Comparison of ENCODE assay signal across 8 mouse cellular contexts in the genomic region with DNA sequence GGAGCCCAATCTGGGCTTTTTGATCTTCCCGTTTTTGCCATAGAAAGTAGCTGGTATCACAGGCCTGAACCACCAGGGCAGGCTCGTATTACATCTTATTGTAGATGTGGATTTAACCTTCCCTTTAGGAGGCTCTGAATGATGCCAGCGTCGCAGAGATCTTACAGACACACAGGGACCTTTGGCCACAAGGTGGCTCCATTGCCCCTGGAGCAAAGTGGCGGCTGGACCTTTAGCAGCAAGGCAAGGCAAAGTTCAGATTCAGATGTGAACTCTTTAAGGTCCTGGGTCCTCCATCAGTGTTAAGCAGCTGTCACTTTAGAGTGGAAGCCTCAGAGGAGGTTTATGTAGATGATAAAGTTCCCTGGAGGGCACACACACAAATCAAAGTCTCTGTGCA. TPM values are rescaled to one million over a fixed set of nuclear protein-coding genes. Genes with fewer than 3 reads are reported as not detected.
DNase-seq lines count a peak whose midpoint lies in the region; ATAC-seq and TF ChIP-seq lines count a peak whose summit lies in the region.

No protein-coding gene starts in this region.

- H3K4me3 ChIP-seq in midbrain, embryonic 11.5 days (ENCODE audit: low read depth, low read length): no peak overlapping the region
- H3K4me3 ChIP-seq in midbrain, embryonic 13.5 days (replicated peaks): no peak overlapping the region
- H3K4me3 ChIP-seq in embryonic fibroblast, embryonic 13.5 days (ENCODE audit: insufficient read depth, low read length): no peak overlapping the region
- H3K4me3 ChIP-seq in liver, embryonic 14.5 days (ENCODE audit: insufficient read depth in 1 of 2, low read depth in 2 of 2, low read length in 2 of 2): no peak overlapping the region

- no peak for TF ChIP-seq EP300 in liver, embryonic 14.5 days (IDR thresholded peaks at IDR 0.05; ENCODE audit: low read depth)

- WGBS in midbrain, embryonic 11.5 days: 15% methylated on average over 5 of the region's 5 CpGs
- WGBS in midbrain, embryonic 13.5 days: 17% methylated on average over 5 of the region's 5 CpGs
- WGBS in liver, embryonic 14.5 days (ENCODE audit: insufficient replicate concordance): 34% methylated on average over 5 of the region's 5 CpGs

- no peaks in the 10 kb centered on the region for H3K27me3 ChIP-seq in midbrain, embryonic 11.5 days (ENCODE audit: control insufficient read depth, insufficient read depth, low read length)
- H3K27me3 ChIP-seq in midbrain, embryonic 13.5 days: no peaks in the 10 kb centered on the region
- H3K27me3 ChIP-seq in liver, embryonic 14.5 days (ENCODE audit: control insufficient read depth, insufficient read depth, low read length): no peaks in the 10 kb centered on the region

- TF ChIP-seq CTCF in embryonic fibroblast, embryonic 13.5 days (IDR thresholded peaks at IDR 0.05; ENCODE audit: borderline replicate concordance, insufficient read depth, low read length): peak; percentile 88
- peak; percentile 83 for TF ChIP-seq CTCF in liver, embryonic 14.5 days (IDR thresholded peaks at IDR 0.05; ENCODE audit: low read depth)

- H3K27ac ChIP-seq in midbrain, embryonic 11.5 days (ENCODE audit: low read depth, low read length): no peak overlapping the region
- no peak overlapping the region for H3K27ac ChIP-seq in midbrain, embryonic 13.5 days
- H3K27ac ChIP-seq in embryonic fibroblast, embryonic 13.5 days (ENCODE audit: insufficient read depth, low read length): no peak overlapping the region
- H3K27ac ChIP-seq in liver, embryonic 14.5 days: no peak overlapping the region

- H3K4me2 ChIP-seq in midbrain, embryonic 11.5 days: no peak overlapping the region
- no peak overlapping the region for H3K4me2 ChIP-seq in midbrain, embryonic 13.5 days (replicated peaks)
- H3K4me2 ChIP-seq in liver, embryonic 14.5 days (ENCODE audit: low read depth): no peak overlapping the region

- TF ChIP-seq POLR2A in embryonic fibroblast, embryonic 13.5 days (IDR thresholded peaks at IDR 0.05; ENCODE audit: low read depth, low read length): no peak

- no peak overlapping the region for H3K9ac ChIP-seq in midbrain, embryonic 11.5 days (ENCODE audit: low read length)
- no peak overlapping the region for H3K9ac ChIP-seq in midbrain, embryonic 13.5 days (replicated peaks)
- no peak overlapping the region for H3K9ac ChIP-seq in liver, embryonic 14.5 days (replicated peaks)

- H3K4me1 ChIP-seq in midbrain, embryonic 11.5 days (ENCODE audit: control insufficient read depth, insufficient read depth, low read length): no peaks in the 10 kb centered on the region
- H3K4me1 ChIP-seq in midbrain, embryonic 13.5 days (replicated peaks): no peaks in the 10 kb centered on the region
- no peaks in the 10 kb centered on the region for H3K4me1 ChIP-seq in embryonic fibroblast, embryonic 13.5 days (ENCODE audit: control insufficient read depth, insufficient read depth, low read length)
- peaks cover 3 to 6% of the 10 kb centered on the region in 2 experiments; a peak in 2 of 4 replicates for H3K4me1 ChIP-seq in liver, embryonic 14.5 days (replicated peaks; ENCODE audit: control insufficient read depth in 2 of 2, insufficient read depth in 2 of 2, low read length in 1 of 2)

- H3K36me3 ChIP-seq in midbrain, embryonic 11.5 days (ENCODE audit: control insufficient read depth, insufficient read depth, low read length): no peaks in the 10 kb centered on the region
- peaks cover 29% of the 10 kb centered on the region for H3K36me3 ChIP-seq in midbrain, embryonic 13.5 days
- no peaks in the 10 kb centered on the region for H3K36me3 ChIP-seq in liver, embryonic 14.5 days (replicated peaks; ENCODE audit: control insufficient read depth, insufficient read depth, low read depth)

- ATAC-seq in midbrain, embryonic 11.5 days (ENCODE audit: low FRiP score): 0 out of 2 replicates have a peak, but pooled peaks have one; percentile 27
- no peak for ATAC-seq in midbrain, embryonic 13.5 days
- no peak for ATAC-seq in liver, embryonic 14.5 days (ENCODE audit: insufficient read depth)

- no peaks in the 10 kb centered on the region for H3K9me3 ChIP-seq in midbrain, embryonic 11.5 days (ENCODE audit: control insufficient read depth, low read length)
- no peaks in the 10 kb centered on the region for H3K9me3 ChIP-seq in midbrain, embryonic 13.5 days
- no peaks in the 10 kb centered on the region for H3K9me3 ChIP-seq in liver, embryonic 14.5 days (ENCODE audit: control insufficient read depth, low read length)

- DNase-seq in midbrain, embryonic 11.5 days (ENCODE audit: low spot score, missing footprints): no peak
- peak; percentile 81 to 83 for DNase-seq in adrenal gland, postnatal 36 days
- DNase-seq in kidney, adult 9 months: peak; percentile 77
- DNase-seq in liver, embryonic 14.5 days (ENCODE audit: low read depth in 3 of 3, low spot score in 3 of 3): no peak
- DNase-seq in retina, postnatal 1 day: peak; percentile 54
- DNase-seq in urinary bladder, postnatal 25 days (ENCODE audit: low spot score): peak; percentile 60

RNA-seq across cellular contexts. Expression of a gene that starts 26.3 kb away (rescaled TPM):
- 65.6 and 67.1 TPM in 2 replicates for polyA plus RNA-seq in midbrain, embryonic 11.5 days (2014; fragmentation: Nextera tagmentation; extraction: Ambion mirVana)
- polyA plus RNA-seq in midbrain, embryonic 13.5 days (2015; fragmentation: Nextera tagmentation; extraction: Ambion mirVana): 53.7 and 58.5 TPM in 2 replicates
- 10 to 100 TPM; 28.4 to 31.3 TPM for total RNA-seq in adrenal gland, postnatal 36 days (2021)
- 31.6 and 44.3 TPM in 2 replicates for polyA plus RNA-seq in embryonic fibroblast, embryonic 13.5 days (2011; ENCODE audit: insufficient read length, low read depth, missing spikeins)
- 14.5 and 20.7 TPM in 2 replicates for polyA plus RNA-seq in liver, embryonic 14.5 days (2012; rRNA removed)
- polyA plus RNA-seq in liver, embryonic 14.5 days (2014; fragmentation: Nextera tagmentation; extraction: Ambion mirVana): 26.6 and 31.9 TPM in 2 replicates

RNA-seq across cellular contexts. Expression of a gene that starts 45.3 kb away (rescaled TPM):
- polyA plus RNA-seq in midbrain, embryonic 11.5 days (2014; fragmentation: Nextera tagmentation; extraction: Ambion mirVana): 11.0 and 11.2 TPM in 2 replicates
- polyA plus RNA-seq in midbrain, embryonic 13.5 days (2015; fragmentation: Nextera tagmentation; extraction: Ambion mirVana): 21.0 and 21.8 TPM in 2 replicates
- total RNA-seq in adrenal gland, postnatal 36 days (2021): 10 to 100 TPM; 50.4 to 74.4 TPM
- 67.1 and 79.3 TPM in 2 replicates for polyA plus RNA-seq in embryonic fibroblast, embryonic 13.5 days (2011; ENCODE audit: insufficient read length, low read depth, missing spikeins)
- 4.5 and 5.7 TPM in 2 replicates for polyA plus RNA-seq in liver, embryonic 14.5 days (2012; rRNA removed)
- polyA plus RNA-seq in liver, embryonic 14.5 days (2014; fragmentation: Nextera tagmentation; extraction: Ambion mirVana): 5.2 and 5.4 TPM in 2 replicates

Comparison
In these comparisons a context has a peak if more than half of its experiments do, and no peak if none do; other contexts are left out.
1. DNase-seq: peak in adrenal gland, postnatal 36 days (2 of 2), kidney, adult 9 months (single experiment), retina, postnatal 1 day (single experiment) and urinary bladder, postnatal 25 days (single experiment); none in midbrain, embryonic 11.5 days (single experiment) and liver, embryonic 14.5 days (0 of 3).